Mouse (Mus musculus): ENCODE measurements around the gene Hint1.

- peak; percentile 63 for TF ChIP-seq CTCF (IDR thresholded peaks at IDR 0.05; ENCODE audit: low read depth)
- no peak for TF ChIP-seq EP300 (IDR thresholded peaks at IDR 0.05; ENCODE audit: low read depth)
Measured at GRCm38 (mm10) chr11:54834596-54834995, 31.6 kb upstream of the Hint1 start.
